Mouse (Mus musculus) neutrophil, adult 5-6 weeks (primary cell): ENCODE measurements around the gene Cacna1e. TPM values are rescaled to one million over a fixed set of nuclear protein-coding genes. Genes with fewer than 3 reads are reported as not detected.

ENCODE experiments used
- ATAC-seq: fragments of 151-379, 151-347 bp; 2 replicates; pipeline ENCODE4 v1.8.0; 2017; ENCODE audit warnings: mild to moderate bottlenecking, moderate TSS enrichment; ENCODE audit not compliant: insufficient number of reproducible peaks, poor library complexity, low FRiP score, severe bottlenecking; ENCODE audit errors: extremely low read depth
- total RNA-seq: library from RNA; stranded (forward); fragments of 200-1000 nt; gene quantifications from 2 replicates; pipeline ENCODE4 v1.2.3, GENCODE M21; 2017

Gene Cacna1e
- total RNA-seq, 1 experiment from 2014 or later: 24.9 TPM

DNA sequence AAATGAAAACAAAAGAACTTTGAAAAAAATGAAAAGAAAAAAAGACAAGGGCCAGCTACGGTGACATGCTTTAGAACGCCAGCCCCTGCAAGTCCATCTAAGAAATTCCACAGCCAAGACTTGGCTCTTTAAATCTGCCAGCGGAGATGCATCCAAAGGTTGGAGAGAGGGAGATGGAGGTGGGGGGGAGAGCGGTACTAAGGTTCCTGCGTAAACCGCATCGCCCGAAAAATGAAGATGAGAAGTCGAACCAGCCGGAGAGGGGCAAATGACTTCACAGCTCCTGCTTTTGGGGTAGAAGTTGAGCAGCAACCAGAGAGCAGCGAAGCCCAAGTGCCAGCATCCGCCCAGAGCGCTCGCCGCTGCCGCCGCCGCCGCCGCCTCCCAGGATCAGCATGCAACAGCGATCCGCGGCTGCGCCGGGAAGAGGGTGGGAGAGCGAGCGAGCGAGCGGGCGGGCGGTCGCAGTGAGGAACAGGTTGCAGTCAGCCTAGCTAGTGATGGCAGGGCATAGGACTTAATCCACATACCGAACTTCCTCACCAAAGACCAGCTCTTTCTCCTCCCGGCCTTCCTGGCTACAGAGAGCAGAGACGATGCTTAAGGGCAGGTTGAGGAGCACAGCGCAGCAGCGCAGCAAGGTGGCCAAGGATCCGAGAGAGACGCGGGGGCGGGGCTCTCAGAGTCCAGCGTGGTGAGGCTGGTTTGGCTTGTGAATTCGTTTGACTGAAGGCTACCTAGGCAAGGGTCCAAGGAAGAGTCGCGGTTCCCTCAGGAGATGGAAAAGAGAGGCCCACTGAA lies 157.7 kb downstream of the Cacna1e start:
- ATAC-seq: no peak

DNA sequence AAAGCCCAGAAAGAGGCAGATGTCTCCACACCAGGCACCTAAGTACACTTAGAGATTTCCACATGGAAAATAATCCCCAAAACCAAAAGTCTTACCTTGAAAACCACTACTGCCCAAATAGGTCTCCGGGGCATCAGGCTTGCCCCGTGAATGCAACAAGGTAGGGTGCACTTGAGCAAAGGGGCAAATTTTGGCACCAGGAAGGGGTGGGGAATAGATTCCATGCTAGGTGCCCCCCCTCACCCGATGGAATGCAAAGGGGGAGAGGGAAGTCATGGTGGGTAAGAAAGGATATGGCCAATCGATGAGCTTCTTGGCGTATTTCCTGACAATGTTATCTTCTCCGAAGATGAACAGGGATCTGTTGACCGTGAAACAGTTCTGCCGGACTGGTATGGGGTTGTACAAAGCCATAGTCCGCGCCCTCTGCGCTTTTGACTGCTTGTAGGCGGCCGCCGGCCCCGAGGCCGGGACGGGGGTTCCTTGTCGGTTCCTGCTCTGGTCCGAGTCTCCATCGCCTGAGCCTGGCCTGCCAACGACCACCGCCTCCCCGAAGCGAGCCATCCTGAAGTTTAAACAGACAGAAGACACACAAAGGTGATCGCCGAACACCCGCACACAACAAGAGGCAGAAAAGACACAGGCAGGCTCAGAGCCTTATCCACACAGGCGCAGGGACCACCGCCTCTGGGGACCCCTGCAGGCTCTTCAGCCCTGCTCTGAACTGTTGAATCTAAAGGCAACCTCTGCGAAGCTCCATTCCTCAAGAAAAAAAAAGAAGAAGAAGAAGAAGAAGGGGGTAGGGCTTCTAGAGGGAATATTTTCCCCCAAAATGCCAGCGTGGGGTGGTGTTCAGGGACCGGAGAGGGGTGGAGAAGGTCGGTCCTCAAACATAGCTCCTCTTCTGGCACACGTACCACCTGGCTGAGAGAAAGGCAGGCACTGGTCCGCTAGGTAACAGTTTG lies 158.7 kb downstream of the Cacna1e start:
- no peak for ATAC-seq

DNA sequence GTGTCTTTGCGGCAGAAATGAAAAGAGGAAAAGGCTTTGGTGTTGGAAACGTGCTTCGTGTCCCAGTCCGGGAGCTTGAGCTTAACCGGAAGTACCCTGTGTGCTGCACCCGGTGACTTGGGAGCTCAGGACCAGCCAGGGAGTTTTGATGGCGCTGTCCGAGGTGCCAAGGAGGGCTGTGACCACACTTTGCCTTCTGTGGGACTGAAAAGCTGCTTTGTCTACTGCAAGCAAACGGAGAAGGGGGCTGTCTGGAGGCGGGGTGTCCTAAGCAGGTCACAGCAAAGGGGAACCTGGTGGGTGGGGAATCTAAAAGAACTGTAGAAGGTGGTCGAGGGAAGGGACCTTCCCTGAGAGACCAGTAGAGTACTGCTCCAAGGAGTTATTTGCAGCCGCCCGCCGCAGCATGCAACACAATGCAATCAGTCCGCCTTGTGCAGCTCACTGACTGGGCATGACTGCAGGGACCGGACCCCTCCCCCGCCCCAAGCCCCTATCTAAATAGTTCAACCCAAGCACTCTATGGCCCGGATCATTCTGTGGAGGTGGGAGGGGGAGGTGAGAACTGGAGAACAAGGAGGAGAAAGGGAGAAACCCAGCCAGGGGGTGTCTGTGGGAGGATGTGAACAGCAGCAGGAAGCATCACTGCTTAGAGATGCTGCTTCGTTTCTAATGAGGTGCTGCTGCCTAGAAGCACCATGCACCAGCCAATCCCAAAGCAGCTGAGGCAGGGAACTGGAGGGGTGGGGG lies 160.6 kb downstream of the Cacna1e start:
- ATAC-seq: no peak

DNA sequence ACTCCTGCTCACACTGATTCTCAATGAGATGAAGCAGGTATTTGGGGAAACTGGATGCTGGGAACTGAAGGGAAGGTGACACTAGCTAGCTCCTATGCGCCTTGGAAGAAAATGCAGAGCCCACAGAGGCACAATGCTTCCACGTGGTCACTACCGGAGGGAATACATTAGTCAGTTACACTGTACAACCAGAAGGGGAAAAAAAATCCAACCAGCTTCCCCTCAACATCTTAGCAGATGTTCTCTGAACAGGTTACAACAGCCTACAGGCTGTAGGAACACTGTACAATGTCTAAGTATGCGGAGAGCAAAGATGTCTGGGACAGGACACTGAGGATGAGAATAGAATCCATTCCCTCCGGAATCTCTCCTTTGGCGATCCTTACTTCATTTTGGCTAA lies 161.2 kb downstream of the Cacna1e start:
- no peak for ATAC-seq

DNA sequence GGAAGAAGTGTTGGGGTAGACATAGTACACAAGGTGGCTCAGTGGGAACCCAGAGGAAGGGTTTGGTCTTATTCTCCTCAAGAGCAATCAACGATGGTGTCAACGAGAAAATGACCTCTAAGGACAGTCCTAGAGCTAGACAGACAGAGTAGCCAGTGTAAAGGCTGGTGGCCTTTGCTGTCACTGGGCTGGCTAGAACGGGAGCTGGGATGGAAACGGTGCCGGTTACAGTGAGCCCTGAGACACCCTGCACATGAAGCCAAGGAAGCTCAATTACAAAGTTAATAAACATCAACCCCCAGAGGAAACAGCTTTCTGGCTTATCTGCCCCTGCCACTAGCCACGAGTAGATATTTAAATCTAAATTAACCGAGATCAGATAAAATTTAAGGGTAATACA lies 168.7 kb downstream of the Cacna1e start:
- no peak for ATAC-seq

DNA sequence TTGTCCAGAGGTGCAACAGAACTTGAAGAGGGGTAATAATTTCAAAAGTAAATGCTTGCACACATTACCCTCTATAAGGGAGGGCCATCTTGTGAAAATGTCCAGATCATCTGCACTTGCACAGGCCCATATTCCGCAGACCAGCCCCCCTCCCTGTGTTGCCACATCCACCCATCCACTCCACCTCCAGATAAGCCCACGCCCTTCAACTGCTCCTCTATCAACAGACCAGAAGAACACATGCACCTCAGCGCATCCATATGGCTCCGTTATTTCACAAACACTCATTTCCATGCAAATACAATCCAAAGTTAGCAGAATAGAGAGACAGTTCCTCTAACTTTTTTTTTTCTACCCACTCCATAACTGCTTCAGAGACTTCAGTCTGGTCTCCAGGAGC lies 171.6 kb downstream of the Cacna1e start:
- ATAC-seq: no peak

DNA sequence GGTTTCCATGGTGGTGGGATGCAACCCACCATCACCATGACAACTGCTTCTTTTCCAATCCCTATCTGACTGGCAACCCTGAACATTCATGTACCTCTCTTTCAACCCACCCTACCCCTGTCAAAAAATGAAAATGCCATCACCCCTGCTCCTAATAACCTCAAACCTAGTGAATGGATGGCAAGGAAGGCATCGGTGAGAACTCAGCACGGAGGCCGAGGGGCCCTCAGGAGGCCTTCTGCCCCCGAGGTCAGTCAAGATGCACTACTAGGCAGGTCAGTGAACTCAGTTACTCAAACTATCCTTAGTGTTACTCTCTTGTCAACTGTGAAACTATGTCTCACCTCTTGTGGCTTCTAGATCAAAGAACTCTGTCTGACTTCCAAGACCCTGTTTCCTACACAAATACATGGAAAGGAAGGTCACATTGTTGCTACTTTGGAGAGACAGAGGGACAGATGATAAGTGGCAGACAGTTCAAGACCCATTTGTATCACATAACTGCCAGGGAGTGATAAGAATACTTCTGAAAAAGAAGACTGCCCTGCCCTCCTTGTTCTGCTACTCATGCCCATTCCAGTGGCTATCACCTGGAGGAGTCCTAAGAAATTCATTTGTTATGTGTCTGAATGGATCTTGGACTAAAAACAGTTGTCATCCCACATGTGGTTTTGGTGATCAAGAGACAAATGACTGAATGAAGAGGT lies 176.6 kb downstream of the Cacna1e start:
- ATAC-seq: no peak

DNA sequence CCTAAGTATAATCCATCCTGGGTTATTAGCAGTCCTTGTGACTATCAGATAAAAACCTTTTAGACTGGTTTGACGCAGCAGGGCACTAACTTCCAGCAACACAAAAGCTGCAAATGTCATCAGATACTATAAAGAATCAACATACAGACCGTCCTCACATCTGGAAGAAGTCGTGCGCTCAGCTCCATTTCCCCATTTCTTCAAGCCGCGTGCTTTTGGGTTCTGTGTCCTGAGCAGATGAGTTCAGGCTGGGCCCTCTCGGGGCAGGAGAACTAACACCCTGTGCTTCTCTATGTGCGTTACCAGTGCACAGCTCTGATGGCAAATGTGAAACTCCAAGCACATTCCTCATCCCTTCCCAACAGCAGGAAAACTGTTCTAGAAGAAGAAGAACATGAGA lies 177.3 kb downstream of the Cacna1e start:
- no peak for ATAC-seq

DNA sequence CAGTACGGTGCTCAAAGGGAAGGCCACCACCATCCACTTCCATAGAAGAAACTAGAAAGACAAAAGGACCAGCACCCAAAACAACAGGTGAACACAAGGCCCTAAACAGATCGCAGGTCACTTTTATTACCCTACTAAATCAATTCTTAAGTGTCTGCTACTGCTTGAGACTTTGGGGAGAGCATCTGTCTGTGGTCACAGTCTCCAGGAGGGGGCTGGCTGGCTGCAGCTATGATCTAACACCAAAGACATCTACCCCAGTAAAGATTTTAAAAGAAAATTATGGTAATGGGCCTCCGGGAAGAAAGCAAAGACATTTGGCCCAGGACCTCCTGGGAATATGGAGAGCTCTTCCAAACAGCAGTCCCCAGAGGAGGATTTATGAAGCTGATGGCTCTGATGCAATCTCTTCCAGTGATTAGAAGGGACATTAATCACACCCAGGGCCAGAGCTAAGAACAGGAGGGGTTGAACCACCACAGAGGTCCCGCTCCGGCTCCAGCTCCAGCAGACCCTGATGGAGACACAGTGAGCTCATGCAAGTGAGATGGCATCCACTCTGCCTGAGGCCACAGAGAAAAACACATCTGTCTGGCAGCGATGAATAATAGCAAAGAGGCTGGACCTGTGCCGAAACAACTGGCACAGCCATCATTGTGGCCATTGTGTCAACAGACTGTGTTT lies 178.3 kb downstream of the Cacna1e start:
- no peak for ATAC-seq

DNA sequence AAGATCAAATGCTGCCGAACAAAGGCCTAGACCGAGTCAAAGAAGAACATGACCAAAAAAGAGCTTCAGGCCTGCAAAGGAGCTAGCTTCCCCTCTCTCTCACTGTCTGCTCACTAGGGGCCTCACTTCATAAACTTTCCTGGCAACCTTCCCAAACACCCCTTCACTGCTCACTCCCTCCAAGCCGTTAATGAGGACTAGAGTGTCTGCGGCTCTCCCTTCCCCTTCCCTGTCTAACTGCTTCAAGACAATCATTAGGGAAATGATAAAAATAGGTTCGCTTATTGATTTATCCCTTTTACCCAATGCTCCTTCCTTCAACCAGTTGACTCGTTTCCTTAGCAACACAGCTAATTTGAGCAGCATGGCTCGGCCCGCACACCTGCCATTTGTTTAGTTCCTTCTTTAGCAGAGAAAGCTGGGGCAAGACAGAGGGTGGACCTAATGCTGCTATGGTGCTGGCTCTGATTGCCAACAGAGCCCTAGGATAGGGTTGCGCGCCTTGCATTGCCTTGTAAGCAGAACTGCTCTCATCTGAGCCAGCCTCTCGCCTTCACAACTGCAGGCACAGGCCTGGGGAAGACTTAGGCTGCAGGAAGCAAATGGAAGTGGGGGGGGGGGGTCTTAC lies 179.6 kb downstream of the Cacna1e start:
- no peak for ATAC-seq

DNA sequence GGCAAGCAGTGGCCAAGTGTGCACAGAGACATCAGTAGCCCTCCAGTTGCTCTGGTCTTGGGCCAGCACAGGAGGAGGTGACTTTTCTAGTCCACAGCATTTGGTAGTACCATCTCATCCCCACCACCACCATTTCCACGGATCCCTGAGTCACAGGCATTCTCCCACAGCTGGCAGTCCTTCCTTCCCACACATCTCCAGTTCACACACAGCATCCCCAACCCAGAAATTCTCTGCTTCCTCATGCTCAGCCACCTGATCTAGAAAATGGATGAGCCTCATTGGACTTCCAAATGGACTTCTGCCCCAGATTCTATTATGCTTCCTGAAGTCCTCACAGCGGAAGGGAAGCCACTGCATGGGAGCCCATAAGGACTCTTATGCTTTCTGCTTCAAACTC lies 181.7 kb downstream of the Cacna1e start:
- ATAC-seq: no peak

DNA sequence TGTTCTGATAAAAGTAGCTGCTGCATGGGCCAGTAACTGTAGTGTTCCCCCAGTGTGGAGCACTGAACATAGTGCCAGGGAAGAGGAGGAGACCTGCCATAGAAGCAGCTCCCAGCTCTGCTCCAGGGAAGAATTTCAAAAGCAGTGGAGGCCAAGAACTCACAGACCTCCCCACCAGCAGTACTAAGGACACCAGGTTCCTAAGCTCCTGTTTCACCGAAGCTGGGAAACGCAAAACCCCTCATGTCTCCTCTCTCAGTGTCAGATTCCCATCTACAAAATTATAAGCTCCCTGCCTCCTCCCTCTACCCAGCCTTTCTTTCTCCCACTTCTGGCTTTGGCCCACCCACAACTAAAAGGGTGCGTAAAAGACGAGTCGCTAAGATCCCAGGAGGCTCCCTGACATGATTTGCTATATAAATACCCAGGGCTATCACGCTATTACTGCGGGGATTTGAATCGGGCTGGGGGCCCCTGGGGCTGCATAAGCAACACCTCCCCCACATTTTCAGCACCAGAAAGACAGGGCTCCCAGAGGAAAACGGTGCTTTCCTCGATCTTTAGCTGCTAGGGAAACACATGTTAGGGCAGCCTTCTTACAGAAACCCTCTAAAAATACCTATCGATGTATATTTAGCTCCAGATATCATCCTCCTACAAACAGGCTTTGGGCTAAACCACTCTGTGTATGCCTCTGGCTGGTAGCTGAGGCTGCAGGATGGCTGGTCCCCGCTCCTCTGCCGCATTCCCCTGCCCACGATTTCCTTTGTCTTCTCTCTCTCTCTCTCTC lies 195.2 kb downstream of the Cacna1e start:
- no peak for ATAC-seq

DNA sequence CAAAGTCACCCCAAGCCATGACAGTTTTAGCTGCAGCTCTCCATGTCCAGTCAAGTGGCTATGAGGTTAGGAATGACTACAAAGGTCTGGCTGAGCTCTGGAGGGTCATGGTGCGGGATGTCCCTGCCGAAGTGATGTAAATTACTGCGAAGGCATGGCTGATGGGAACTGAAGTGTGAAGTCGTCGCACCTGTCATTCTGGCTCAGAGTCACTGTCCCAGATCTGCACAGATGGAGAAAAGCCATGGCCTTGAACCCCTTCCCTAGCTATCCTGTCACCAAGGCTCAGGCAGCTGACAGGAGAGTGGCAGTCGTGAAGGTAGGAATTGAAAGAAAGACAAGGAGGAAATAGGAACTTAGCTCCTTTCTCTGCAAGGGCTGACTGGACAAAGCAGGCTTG lies 197.4 kb downstream of the Cacna1e start:
- no peak for ATAC-seq

DNA sequence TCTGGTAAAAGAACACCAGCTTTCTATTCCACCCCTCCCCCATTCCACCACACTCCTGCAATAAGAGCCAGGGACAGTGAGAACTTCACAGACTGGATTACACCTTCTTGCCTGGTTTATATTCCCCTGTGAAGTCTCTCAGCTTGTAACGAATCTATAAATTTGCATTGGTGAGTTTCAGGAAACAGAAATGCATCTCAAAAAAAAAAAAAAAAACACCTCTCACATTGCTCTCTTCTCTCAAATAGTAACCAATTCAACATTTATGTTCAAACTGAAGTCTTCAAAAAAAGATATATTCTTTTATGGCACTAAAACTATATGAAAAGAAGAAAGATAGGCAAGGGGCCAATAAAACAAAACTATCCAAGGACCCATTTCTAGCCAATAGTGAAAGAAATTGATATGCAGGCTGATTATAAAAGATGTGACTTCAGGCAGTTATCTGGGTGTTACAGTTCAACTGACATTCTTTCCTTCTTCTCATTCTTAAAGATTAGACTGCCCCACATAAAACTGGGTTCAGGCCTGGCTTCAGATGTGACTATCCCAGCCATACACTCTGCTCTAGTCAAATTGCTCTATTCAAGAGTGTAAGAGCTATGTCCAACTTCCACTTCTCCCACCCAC lies 200.7 kb downstream of the Cacna1e start:
- no peak for ATAC-seq

DNA sequence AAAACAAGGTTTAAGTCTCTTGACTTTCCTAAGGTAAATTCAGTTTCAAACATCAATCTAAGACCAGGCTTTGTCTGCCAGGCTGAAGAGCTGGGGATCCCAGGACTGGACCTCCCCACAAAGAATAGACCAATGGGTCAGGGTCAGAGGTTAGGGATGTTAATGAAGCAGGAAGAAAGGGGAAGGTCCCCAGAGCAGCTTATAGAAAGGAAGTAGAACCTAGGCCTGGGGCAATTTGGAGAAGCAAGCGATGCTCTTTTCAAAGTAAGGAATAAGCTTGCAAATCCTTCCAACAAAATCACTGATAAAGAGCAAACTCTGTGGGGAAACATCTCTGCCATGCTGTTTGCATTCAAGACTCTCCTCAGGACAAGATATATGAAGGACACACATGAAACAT lies 205.3 kb downstream of the Cacna1e start:
- no peak for ATAC-seq

DNA sequence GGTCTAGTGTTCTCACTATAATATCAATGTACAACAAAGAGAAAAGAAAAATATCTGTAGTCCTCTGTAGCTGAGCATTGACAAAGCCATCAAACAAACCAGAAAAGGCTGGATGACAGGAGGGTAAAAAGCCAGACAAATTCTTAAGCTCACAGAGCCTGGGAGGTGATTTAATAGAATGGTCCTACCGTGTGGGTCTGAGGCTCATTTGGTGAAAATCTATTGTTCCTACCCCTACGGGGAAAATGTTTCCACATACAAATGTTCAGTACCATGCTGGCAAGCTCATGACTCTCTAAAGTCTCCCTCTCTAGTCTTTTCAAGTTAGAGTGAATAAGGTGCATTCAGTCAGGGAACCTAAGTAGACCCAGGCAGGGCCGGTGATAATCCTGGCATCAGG lies 206.2 kb downstream of the Cacna1e start:
- ATAC-seq: no peak

DNA sequence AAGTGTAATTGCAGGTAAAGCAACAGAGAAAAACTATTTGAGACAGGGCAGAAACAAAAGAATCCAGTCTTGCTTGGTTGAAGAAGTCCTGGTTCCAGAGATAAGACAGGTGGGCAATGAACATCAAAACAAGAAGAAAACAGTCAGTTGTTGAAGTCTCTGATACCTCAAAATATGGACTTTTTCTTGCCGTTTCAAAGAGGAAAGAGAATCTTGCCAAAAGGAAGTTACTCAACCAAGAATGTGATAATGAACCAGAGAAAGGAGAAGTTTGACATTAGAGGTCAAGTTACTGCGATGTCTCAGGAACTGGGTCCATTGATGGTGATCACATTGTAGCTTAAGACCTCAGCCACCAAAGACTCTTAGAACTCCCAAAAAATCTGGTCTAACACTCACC lies 206.6 kb downstream of the Cacna1e start:
- no peak for ATAC-seq
